1 mouse cellular context compared by ENCODE assay signal in the genomic region with DNA sequence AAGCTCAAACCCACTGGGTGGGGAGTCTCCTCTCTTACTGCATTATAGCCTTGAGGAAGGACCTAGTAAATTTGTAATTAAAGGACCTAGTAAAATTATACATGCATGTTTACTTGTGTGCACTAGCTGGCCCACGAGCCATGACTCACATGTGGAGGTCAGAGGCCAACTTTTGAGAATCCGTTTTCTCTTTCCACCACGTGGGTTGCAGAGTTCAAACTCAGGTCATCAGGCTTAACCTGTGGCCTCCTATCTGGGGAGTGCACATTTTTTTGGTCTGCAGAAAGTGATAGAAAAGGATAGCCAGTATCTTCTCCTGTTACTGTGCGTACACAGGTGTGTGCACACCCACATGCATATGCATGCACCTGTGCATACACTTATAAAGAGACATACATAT.
TF ChIP-seq lines count a peak whose summit lies in the region.

No protein-coding gene starts in this region.

TF ChIP-seq in CH12.LX, 34 proteins besides CTCF, POLR2A, EP300 and RAD21:
- peak; percentile 22; the same call in 1 of the 2 replicates for TF ChIP-seq MAX (IDR thresholded peaks at IDR 0.05; ENCODE audit: low read length)
- no peak for TF ChIP-seq MXI1 (IDR thresholded peaks at IDR 0.05; ENCODE audit: low read depth, low read length)
- TF ChIP-seq BHLHE40 (IDR thresholded peaks at IDR 0.05; ENCODE audit: low read depth, low read length) = 0 out of 2 replicates have a peak, but pooled peaks have one; percentile 29
- TF ChIP-seq USF1 (IDR thresholded peaks at IDR 0.05; ENCODE audit: low read depth, low read length) = peak; percentile 6; the same call in 1 of the 2 replicates
